Mouse (Mus musculus): ENCODE data around the gene Il2.

DNA sequence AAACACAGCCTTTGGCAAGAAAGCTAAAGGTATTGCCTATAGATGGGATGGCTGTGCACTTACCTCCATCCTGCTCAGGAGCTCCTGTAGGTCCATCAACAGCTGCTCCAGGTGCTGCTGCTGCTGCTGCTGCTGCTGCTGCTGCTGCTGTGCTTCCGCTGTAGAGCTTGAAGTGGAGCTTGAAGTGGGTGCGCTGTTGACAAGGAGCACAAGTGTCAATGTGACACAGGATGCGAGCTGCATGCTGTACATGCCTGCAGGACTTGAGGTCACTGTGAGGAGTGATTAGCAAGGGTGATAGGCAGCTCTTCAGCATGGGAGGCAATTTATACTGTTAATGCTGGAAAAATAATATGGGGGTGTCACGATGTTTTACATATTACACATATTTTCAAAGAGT is at the start of gene Il2:
- no peak for TF ChIP-seq POLR2A (IDR thresholded peaks at IDR 0.05; ENCODE audit: low read depth, low read length)
- TF ChIP-seq NRF1 (IDR thresholded peaks at IDR 0.05; ENCODE audit: low read depth, low read length): no peak
- no peak for TF ChIP-seq USF1 (IDR thresholded peaks at IDR 0.05; ENCODE audit: low read depth, low read length)
- TF ChIP-seq MAX (IDR thresholded peaks at IDR 0.05; ENCODE audit: low read length): no peak
- TF ChIP-seq CTCF (conservative IDR thresholded peaks at IDR 0.05 in 1 of 2, IDR thresholded peaks at IDR 0.05 in 1 of 2; ENCODE audit: low read depth in 2 of 2, low read length in 2 of 2): no peak
- no peak for TF ChIP-seq UBTF (IDR thresholded peaks at IDR 0.05; ENCODE audit: low read depth, low read length)
- no peak for TF ChIP-seq EP300 (IDR thresholded peaks at IDR 0.05; ENCODE audit: low read length)
- TF ChIP-seq POLR2AphosphoS2 (IDR thresholded peaks at IDR 0.05; ENCODE audit: low read depth, low read length): no peak
- TF ChIP-seq CHD2 (IDR thresholded peaks at IDR 0.05; ENCODE audit: low read length): no peak
- no peak for TF ChIP-seq ZC3H11A (IDR thresholded peaks at IDR 0.05; ENCODE audit: low read depth, low read length)
- no peak for TF ChIP-seq ZNF384 (IDR thresholded peaks at IDR 0.05; ENCODE audit: low read depth, low read length)
- no peak for TF ChIP-seq ETS1 (conservative IDR thresholded peaks at IDR 0.05; ENCODE audit: low read depth, low read length)
- no peak for TF ChIP-seq NELFE (IDR thresholded peaks at IDR 0.05; ENCODE audit: low read depth, low read length)
- TF ChIP-seq MAFK (IDR thresholded peaks at IDR 0.05; ENCODE audit: insufficient replicate concordance, low read length): no peak

All from CH12.LX (cell line).